Mouse (Mus musculus) brain, embryonic 14.5 days (tissue): ENCODE results near the gene Tbc1d22a.

Source experiments
- CTCF ChIP-seq: fragments of 200-500 bp; IDR thresholded peaks from 2 replicates; pipeline ENCODE4 v1.5.1; 2012; ENCODE audit warnings: inconsistent platforms, mild to moderate bottlenecking, moderate library complexity, borderline replicate concordance; ENCODE audit not compliant: insufficient read depth, insufficient read length; ENCODE audit errors: extremely low read depth
- POLR2A ChIP-seq: fragments of 200-500 bp; IDR thresholded peaks from 2 replicates; pipeline ENCODE4 v1.6.1; 2012; ENCODE audit warnings: mild to moderate bottlenecking, inconsistent platforms, borderline replicate concordance; ENCODE audit not compliant: poor library complexity, insufficient read depth, insufficient read length, severe bottlenecking; ENCODE audit errors: extremely low read depth

GRCm38 (mm10) chr15:86167787-86168504, 46.3 kb upstream of the Tbc1d22a start:
- no peak for TF ChIP-seq CTCF
- no peak for TF ChIP-seq POLR2A
